Mouse (Mus musculus) E14TG2a.4 (cell line): Measurements from ENCODE around the gene Auts2.

Experiments used
- H3K27me3 ChIP-seq: 2 replicates; pipeline ENCODE4 v1.6.1; 2014; ENCODE audit warnings: low read length, control low read depth; ENCODE audit not compliant: insufficient read depth
- H3K36me3 ChIP-seq: 2 replicates; pipeline ENCODE4 v1.6.1; 2014; ENCODE audit warnings: low read length, control low read depth; ENCODE audit not compliant: insufficient read depth
- H3K4me1 ChIP-seq: replicated peaks from 2 replicates; pipeline ENCODE4 v1.6.1; 2014; ENCODE audit warnings: low read depth, low read length, control low read depth
- H3K4me3 ChIP-seq: replicated peaks from 2 replicates; pipeline ENCODE4 v1.5.1; 2014; ENCODE audit warnings: mild to moderate bottlenecking, low read length
- H3K9me3 ChIP-seq: 2 replicates; pipeline ENCODE4 v1.6.1; 2014; ENCODE audit warnings: low read length, control low read depth
- CTCF ChIP-seq: conservative IDR thresholded peaks from 2 replicates; pipeline ENCODE4 v1.5.1; 2014; ENCODE audit warnings: low read length
- NANOG ChIP-seq: IDR thresholded peaks from 2 replicates; pipeline ENCODE4 v1.6.1; 2014; ENCODE audit warnings: borderline replicate concordance, low read length, mixed read lengths
- POU5F1 ChIP-seq: IDR thresholded peaks from 2 replicates; pipeline ENCODE4 v1.6.1; 2014; ENCODE audit warnings: low read length, borderline replicate concordance

Gene Auts2

GRCm38 (mm10) chr5:132206220-132206619 is 336.9 kb downstream of the Auts2 start:
- Histone ChIP-seq H3K4me3 (no peak overlapping the region), H3K4me1 (no peaks in the 10 kb centered on the region), H3K27me3 (no peaks in the 10 kb centered on the region), H3K9me3 (no peaks in the 10 kb centered on the region), H3K36me3 (no peaks in the 10 kb centered on the region)
- no peak for TF ChIP-seq NANOG
- no peak for TF ChIP-seq POU5F1
- no peak for TF ChIP-seq CTCF

GRCm38 (mm10) chr5:132203846-132204245 is 339.3 kb downstream of the Auts2 start:
- H3K4me1 ChIP-seq = no peaks in the 10 kb centered on the region
- H3K4me3 ChIP-seq = no peak overlapping the region
- TF ChIP-seq NANOG = no peak
- TF ChIP-seq POU5F1 = no peak
- TF ChIP-seq CTCF = no peak
- no peaks in the 10 kb centered on the region for H3K9me3 ChIP-seq
- H3K36me3 ChIP-seq = no peaks in the 10 kb centered on the region
- H3K27me3 ChIP-seq = no peaks in the 10 kb centered on the region

- H3K4me1 ChIP-seq = no peaks in the 10 kb centered on the region
- no peaks in the 10 kb centered on the region for H3K27me3 ChIP-seq
- no peaks in the 10 kb centered on the region for H3K9me3 ChIP-seq
- no peak overlapping the region for H3K4me3 ChIP-seq
- TF ChIP-seq POU5F1 (no peak), NANOG (no peak), CTCF (no peak)
- no peaks in the 10 kb centered on the region for H3K36me3 ChIP-seq
Observed at GRCm38 (mm10) chr5:132201077-132201645, 342.0 kb downstream of the Auts2 start.

GRCm38 (mm10) chr5:132200595-132200994 is 342.5 kb downstream of the Auts2 start:
- Histone ChIP-seq H3K36me3 (no peaks in the 10 kb centered on the region), H3K4me3 (no peak overlapping the region), H3K27me3 (no peaks in the 10 kb centered on the region), H3K9me3 (no peaks in the 10 kb centered on the region), H3K4me1 (no peaks in the 10 kb centered on the region)
- TF ChIP-seq NANOG (no peak), POU5F1 (no peak), CTCF (no peak)

- Histone ChIP-seq H3K9me3 (no peaks in the 10 kb centered on the region), H3K36me3 (no peaks in the 10 kb centered on the region), H3K4me1 (no peaks in the 10 kb centered on the region), H3K4me3 (no peak overlapping the region), H3K27me3 (no peaks in the 10 kb centered on the region)
- TF ChIP-seq CTCF (no peak), NANOG (no peak), POU5F1 (no peak)
Observed at GRCm38 (mm10) chr5:132195048-132195533, 348.1 kb downstream of the Auts2 start.

GRCm38 (mm10) chr5:132190190-132190589 is 353.0 kb downstream of the Auts2 start:
- no peaks in the 10 kb centered on the region for H3K27me3 ChIP-seq

GRCm38 (mm10) chr5:132186659-132187058 is 356.5 kb downstream of the Auts2 start:
- no peak overlapping the region for H3K4me3 ChIP-seq
- no peaks in the 10 kb centered on the region for H3K27me3 ChIP-seq
- H3K9me3 ChIP-seq = no peaks in the 10 kb centered on the region
- H3K4me1 ChIP-seq = no peaks in the 10 kb centered on the region
- no peaks in the 10 kb centered on the region for H3K36me3 ChIP-seq
- TF ChIP-seq CTCF (no peak), POU5F1 (no peak), NANOG (no peak)

More at GRCm38 (mm10) chr5:132190190-132190589, 353.0 kb downstream of the Auts2 start:
- no peaks in the 10 kb centered on the region for H3K36me3 ChIP-seq
- TF ChIP-seq CTCF = no peak
- TF ChIP-seq POU5F1 = no peak
- no peak for TF ChIP-seq NANOG
- H3K4me1 ChIP-seq = no peaks in the 10 kb centered on the region
- no peak overlapping the region for H3K4me3 ChIP-seq
- H3K9me3 ChIP-seq = no peaks in the 10 kb centered on the region

- no peak for TF ChIP-seq POU5F1
- no peak for TF ChIP-seq CTCF
- TF ChIP-seq NANOG = no peak
- Histone ChIP-seq H3K36me3 (no peaks in the 10 kb centered on the region), H3K4me1 (no peaks in the 10 kb centered on the region), H3K4me3 (no peak overlapping the region), H3K27me3 (no peaks in the 10 kb centered on the region), H3K9me3 (no peaks in the 10 kb centered on the region)
Observed at GRCm38 (mm10) chr5:132186221-132186620, 356.9 kb downstream of the Auts2 start.

GRCm38 (mm10) chr5:132184395-132185095 is 358.6 kb downstream of the Auts2 start:
- no peaks in the 10 kb centered on the region for H3K36me3 ChIP-seq
- H3K4me1 ChIP-seq = no peaks in the 10 kb centered on the region

More at GRCm38 (mm10) chr5:132184395-132185095, 358.6 kb downstream of the Auts2 start:
- TF ChIP-seq NANOG = no peak
- TF ChIP-seq CTCF = no peak
- TF ChIP-seq POU5F1 = no peak
- Histone ChIP-seq H3K4me3 (no peak overlapping the region), H3K9me3 (no peaks in the 10 kb centered on the region), H3K27me3 (no peaks in the 10 kb centered on the region)
